Mouse (Mus musculus) liver, embryonic 14.5 days (tissue): ENCODE measurements around the gene Ppp1r9b. TPM values are rescaled to one million over a fixed set of nuclear protein-coding genes. Genes with fewer than 3 reads are reported as not detected.

Experiments used
- ATAC-seq: fragments of 200-750 bp; cut with Nextera tagmentation; 2 replicates; pipeline ENCODE4 v1.8.0; 2017; ENCODE audit warnings: moderate number of reproducible peaks, mild to moderate bottlenecking, moderate library complexity; ENCODE audit not compliant: insufficient read depth
- DNase-seq, 3 experiments: peaks; one replicate each; pipeline ENCODE4 v3.0.0-alpha.2; 2012 to 2013; ENCODE audit warnings: low read depth in 3 of 3, low spot score in 3 of 3
- H3K27ac ChIP-seq: fragments of 300-500 bp; sonication (generic); 2 replicates; pipeline ENCODE4 v1.5.1; 2014; ENCODE audit warnings: moderate library complexity, mild to moderate bottlenecking, control low read depth, inconsistent platforms
- H3K27me3 ChIP-seq: fragments of 300-500 bp; sonication (generic); 2 replicates; pipeline ENCODE4 v1.6.1; 2014; ENCODE audit warnings: mild to moderate bottlenecking, low read length, moderate library complexity; ENCODE audit not compliant: control insufficient read depth, insufficient read depth
- H3K36me3 ChIP-seq: fragments of 300-500 bp; sonication (generic); replicated peaks from 2 replicates; pipeline ENCODE4 v1.6.1; 2014; ENCODE audit warnings: low read depth; ENCODE audit not compliant: control insufficient read depth, insufficient read depth
- H3K4me1 ChIP-seq, 2 experiments: fragments of 200-500 bp in 1 of 2; fragments of 300-500 bp in 1 of 2; sonication (generic) in 1 of 2; replicated peaks; 2 replicates each; pipeline ENCODE4 v1.6.1; 2012 to 2014; ENCODE audit warnings: antibody characterized with exemption in 1 of 2, inconsistent platforms in 1 of 2, low read length in 1 of 2; ENCODE audit not compliant: control insufficient read depth in 2 of 2, insufficient read depth in 2 of 2
- H3K4me2 ChIP-seq: fragments of 300-500 bp; sonication (generic); 2 replicates; pipeline ENCODE4 v1.6.1; 2014; ENCODE audit warnings: low read depth, mild to moderate bottlenecking, control low read depth, moderate library complexity
- H3K4me3 ChIP-seq, 2 experiments: fragments of 200-500 bp in 1 of 2; fragments of 300-500 bp in 1 of 2; sonication (generic) in 1 of 2; 2 replicates each; pipeline ENCODE4 v1.5.1; 2012 to 2014; ENCODE audit warnings: low read depth in 2 of 2, low read length in 2 of 2, mild to moderate bottlenecking in 2 of 2, control low read depth in 1 of 2, inconsistent platforms in 1 of 2, moderate library complexity in 1 of 2; ENCODE audit not compliant: insufficient read depth in 1 of 2
- H3K9ac ChIP-seq: fragments of 300-500 bp; sonication (generic); replicated peaks from 2 replicates; pipeline ENCODE4 v1.6.1; 2014; ENCODE audit warnings: mild to moderate bottlenecking, control low read depth, moderate library complexity
- H3K9me3 ChIP-seq: fragments of 300-500 bp; sonication (generic); 2 replicates; pipeline ENCODE4 v1.6.1; 2016; ENCODE audit warnings: low read length, mixed read lengths; ENCODE audit not compliant: control insufficient read depth
- CTCF ChIP-seq: IDR thresholded peaks from 2 replicates; pipeline ENCODE4 v1.5.1; 2016; ENCODE audit warnings: antibody characterized with exemption, low read depth, control low read depth
- EP300 ChIP-seq: IDR thresholded peaks from 2 replicates; pipeline ENCODE4 v1.6.1; 2016; ENCODE audit warnings: antibody characterized with exemption, low read depth
- WGBS: fragments of 180-500 bp; shearing (Covaris S2); extraction: QIAGEN DNeasy Blood & Tissue Kit; methylation state at CpG from one replicate; pipeline ENCODE4 v1.1.7; 2014; ENCODE audit not compliant: insufficient replicate concordance; 5-methylcytosine and 5-hydroxymethylcytosine counted together
- polyA plus RNA-seq, 2 experiments: library from polyadenylated mRNA; depleted of rRNA in 1 of 2; stranded (reverse) in 1 of 2; unstranded in 1 of 2; fragments of >200 nt; fragmentation: Nextera tagmentation in 1 of 2; extraction: Ambion mirVana in 1 of 2; gene quantifications; 2 replicates each; pipeline versions ENCODE4 v1.2.1 to v1.2.3; 2012 to 2014

Ppp1r9b gene
- polyA plus RNA-seq, 2 experiments, result 8.8 to 14.9 TPM

- TF ChIP-seq CTCF, result no peak
- TF ChIP-seq EP300, result no peak
- ATAC-seq (no peak), DNase-seq (no peak)
- Histone ChIP-seq H3K36me3 (no peaks in the 10 kb centered on the region), H3K4me2 (no peak overlapping the region), H3K27me3 (no peaks in the 10 kb centered on the region), H3K27ac (no peak overlapping the region), H3K4me1 (no peaks in the 10 kb centered on the region; a peak in 1 of 4 replicates), H3K4me3 (no peak overlapping the region), H3K9me3 (no peaks in the 10 kb centered on the region), H3K9ac (no peak overlapping the region)
- WGBS, result 66% methylated on average over 14 of the region's 14 CpGs
These were observed 42.8 kb downstream of the Ppp1r9b start for GRCm38 (mm10) chr11:95033617-95034016.

GRCm38 (mm10) chr11:95034902-95035301 is 44.1 kb downstream of the Ppp1r9b start:
- Histone ChIP-seq H3K4me1 (peaks cover 0 to under 1% of the 10 kb centered on the region in 2 experiments; a peak in 2 of 4 replicates), H3K9me3 (no peaks in the 10 kb centered on the region), H3K4me2 (no peak overlapping the region), H3K27ac (no peak overlapping the region), H3K9ac (no peak overlapping the region), H3K4me3 (no peak overlapping the region), H3K36me3 (no peaks in the 10 kb centered on the region), H3K27me3 (no peaks in the 10 kb centered on the region)
- ATAC-seq, result no peak
- TF ChIP-seq EP300, result no peak
- TF ChIP-seq CTCF, result no peak
- WGBS, result 69% methylated on average over 10 of the region's 10 CpGs
- DNase-seq, result no peak

GRCm38 (mm10) chr11:95036521-95036920 is 45.7 kb downstream of the Ppp1r9b start:
- Histone ChIP-seq H3K4me2 (no peak overlapping the region), H3K27me3 (no peaks in the 10 kb centered on the region), H3K36me3 (no peaks in the 10 kb centered on the region), H3K27ac (no peak overlapping the region), H3K4me1 (peaks cover 8 to 10% of the 10 kb centered on the region in 2 experiments), H3K9me3 (no peaks in the 10 kb centered on the region), H3K4me3 (no peak overlapping the region), H3K9ac (no peak overlapping the region)
- DNase-seq (no peak), ATAC-seq (no peak)
- TF ChIP-seq EP300 (no peak), CTCF (no peak)
- 74% methylated on average over 5 of the region's 5 CpGs for WGBS

GRCm38 (mm10) chr11:95037306-95037705 is 46.5 kb downstream of the Ppp1r9b start:
- no peak for ATAC-seq
- 62% methylated on average over 6 of the region's 6 CpGs for WGBS
- TF ChIP-seq EP300, result no peak
- TF ChIP-seq CTCF, result no peak

GRCm38 (mm10) chr11:95038156-95038817 is 47.5 kb downstream of the Ppp1r9b start:
- H3K27me3 ChIP-seq, result no peaks in the 10 kb centered on the region
- no peak overlapping the region for H3K4me3 ChIP-seq
- H3K9ac ChIP-seq, result no peak overlapping the region
- DNase-seq (no peak), ATAC-seq (no peak)
- H3K9me3 ChIP-seq, result no peaks in the 10 kb centered on the region
- WGBS, result 77% methylated on average over 14 of the region's 14 CpGs
- TF ChIP-seq EP300 (no peak), CTCF (no peak)
- no peak overlapping the region for H3K27ac ChIP-seq
- no peaks in the 10 kb centered on the region for H3K36me3 ChIP-seq
- no peak overlapping the region for H3K4me2 ChIP-seq
- peaks cover 12 to 14% of the 10 kb centered on the region in 2 experiments for H3K4me1 ChIP-seq

More at GRCm38 (mm10) chr11:95037306-95037705, 46.5 kb downstream of the Ppp1r9b start:
- no peak for DNase-seq
- no peaks in the 10 kb centered on the region for H3K36me3 ChIP-seq
- H3K27ac ChIP-seq, result no peak overlapping the region
- no peaks in the 10 kb centered on the region for H3K9me3 ChIP-seq
- no peak overlapping the region for H3K4me3 ChIP-seq
- no peaks in the 10 kb centered on the region for H3K27me3 ChIP-seq
- H3K4me2 ChIP-seq, result no peak overlapping the region
- H3K4me1 ChIP-seq, result peaks cover 12 to 14% of the 10 kb centered on the region in 2 experiments
- no peak overlapping the region for H3K9ac ChIP-seq
